Mouse (Mus musculus): ENCODE data around the gene Gatb. TPM values are rescaled to one million over a fixed set of nuclear protein-coding genes. Genes with fewer than 3 reads are reported as not detected.

The Gatb gene
- polyA plus RNA-seq, 1 experiment = 2.6 TPM

- TF ChIP-seq GATA1 (IDR thresholded peaks at IDR 0.05; ENCODE audit: borderline replicate concordance, low read length) = no peak
- no peak for TF ChIP-seq FLI1 (IDR thresholded peaks at IDR 0.05; ENCODE audit: low read length)
- Histone ChIP-seq H3K4me1 (peaks cover 51% of the 10 kb centered on the region), H3K27me3 (replicated peaks) (peaks cover 2% of the 10 kb centered on the region), H3K36me3 (replicated peaks; ENCODE audit: low read length) (peaks cover 50% of the 10 kb centered on the region), H3K4me3 (replicated peaks) (no peak overlapping the region), H3K9me3 (no peaks in the 10 kb centered on the region)
These were observed 75.3 kb downstream of the Gatb start for GRCm38 (mm10) chr3:85649176-85649575.

- peaks cover 46% of the 10 kb centered on the region for H3K36me3 ChIP-seq (replicated peaks; ENCODE audit: low read length)
- peaks cover 2% of the 10 kb centered on the region for H3K27me3 ChIP-seq (replicated peaks)
- no peak for TF ChIP-seq FLI1 (IDR thresholded peaks at IDR 0.05; ENCODE audit: low read length)
- TF ChIP-seq GATA1 (IDR thresholded peaks at IDR 0.05; ENCODE audit: borderline replicate concordance, low read length) = no peak
- no peak overlapping the region for H3K4me3 ChIP-seq (replicated peaks)
- no peaks in the 10 kb centered on the region for H3K9me3 ChIP-seq
- peaks cover 70% of the 10 kb centered on the region for H3K4me1 ChIP-seq
These were observed 79.1 kb downstream of the Gatb start for GRCm38 (mm10) chr3:85652727-85653665.

- Histone ChIP-seq H3K9me3 (no peaks in the 10 kb centered on the region), H3K4me3 (replicated peaks) (no peak overlapping the region), H3K27me3 (replicated peaks) (peaks cover 13% of the 10 kb centered on the region), H3K36me3 (replicated peaks; ENCODE audit: low read length) (peaks cover 36% of the 10 kb centered on the region), H3K4me1 (peaks cover 45% of the 10 kb centered on the region)
- TF ChIP-seq GATA1 (IDR thresholded peaks at IDR 0.05; ENCODE audit: borderline replicate concordance, low read length) = no peak
- no peak for TF ChIP-seq FLI1 (IDR thresholded peaks at IDR 0.05; ENCODE audit: low read length)
These were observed 81.6 kb downstream of the Gatb start for GRCm38 (mm10) chr3:85655538-85655937.

- Histone ChIP-seq H3K9me3 (no peaks in the 10 kb centered on the region), H3K36me3 (replicated peaks; ENCODE audit: low read length) (peaks cover 7% of the 10 kb centered on the region), H3K27me3 (replicated peaks) (peaks cover 47% of the 10 kb centered on the region), H3K4me3 (replicated peaks) (no peak overlapping the region), H3K4me1 (peaks cover 17% of the 10 kb centered on the region)
- no peak for TF ChIP-seq GATA1 (IDR thresholded peaks at IDR 0.05; ENCODE audit: borderline replicate concordance, low read length)
- TF ChIP-seq FLI1 (IDR thresholded peaks at IDR 0.05; ENCODE audit: low read length) = no peak
These were observed 85.8 kb downstream of the Gatb start for GRCm38 (mm10) chr3:85659681-85660080.

GRCm38 (mm10) chr3:85661926-85662813 lies 88.3 kb downstream of the Gatb start:
- Histone ChIP-seq H3K4me1 (peaks cover under 1% of the 10 kb centered on the region; the same call in 1 of the 2 replicates), H3K36me3 (replicated peaks; ENCODE audit: low read length) (no peaks in the 10 kb centered on the region), H3K9me3 (no peaks in the 10 kb centered on the region), H3K4me3 (replicated peaks) (no peak overlapping the region), H3K27me3 (replicated peaks) (peaks cover 63% of the 10 kb centered on the region)
- TF ChIP-seq GATA1 (IDR thresholded peaks at IDR 0.05; ENCODE audit: borderline replicate concordance, low read length) = no peak
- no peak for TF ChIP-seq FLI1 (IDR thresholded peaks at IDR 0.05; ENCODE audit: low read length)

- Histone ChIP-seq H3K27me3 (replicated peaks) (peaks cover 70% of the 10 kb centered on the region), H3K36me3 (replicated peaks; ENCODE audit: low read length) (no peaks in the 10 kb centered on the region), H3K4me1 (0 out of 2 replicates have a peak, but pooled peaks cover 4% of the 10 kb centered on the region), H3K9me3 (no peaks in the 10 kb centered on the region), H3K4me3 (replicated peaks) (no peak overlapping the region)
- TF ChIP-seq FLI1 (IDR thresholded peaks at IDR 0.05; ENCODE audit: low read length) = no peak
- TF ChIP-seq GATA1 (IDR thresholded peaks at IDR 0.05; ENCODE audit: borderline replicate concordance, low read length) = no peak
These were observed 89.9 kb downstream of the Gatb start for GRCm38 (mm10) chr3:85663826-85664225.

- H3K4me3 ChIP-seq (replicated peaks) = no peak overlapping the region
- H3K27me3 ChIP-seq (replicated peaks) = peaks cover 74% of the 10 kb centered on the region
- no peaks in the 10 kb centered on the region for H3K36me3 ChIP-seq (replicated peaks; ENCODE audit: low read length)
- no peaks in the 10 kb centered on the region for H3K9me3 ChIP-seq
- TF ChIP-seq FLI1 (IDR thresholded peaks at IDR 0.05; ENCODE audit: low read length) (no peak), GATA1 (IDR thresholded peaks at IDR 0.05; ENCODE audit: borderline replicate concordance, low read length) (no peak)
- H3K4me1 ChIP-seq = 0 out of 2 replicates have a peak, but pooled peaks cover 4% of the 10 kb centered on the region
These were observed 90.8 kb downstream of the Gatb start for GRCm38 (mm10) chr3:85664591-85665171.

GRCm38 (mm10) chr3:85666166-85666565 lies 92.2 kb downstream of the Gatb start:
- Histone ChIP-seq H3K27me3 (replicated peaks) (peaks cover 75% of the 10 kb centered on the region), H3K36me3 (replicated peaks; ENCODE audit: low read length) (no peaks in the 10 kb centered on the region), H3K4me3 (replicated peaks) (no peak overlapping the region), H3K9me3 (no peaks in the 10 kb centered on the region), H3K4me1 (0 out of 2 replicates have a peak, but pooled peaks cover 4% of the 10 kb centered on the region)
- TF ChIP-seq FLI1 (IDR thresholded peaks at IDR 0.05; ENCODE audit: low read length) (no peak), GATA1 (IDR thresholded peaks at IDR 0.05; ENCODE audit: borderline replicate concordance, low read length) (no peak)

GRCm38 (mm10) chr3:85666736-85667135 lies 92.8 kb downstream of the Gatb start:
- 0 out of 2 replicates have a peak, but pooled peaks cover 4% of the 10 kb centered on the region for H3K4me1 ChIP-seq
- no peak for TF ChIP-seq GATA1 (IDR thresholded peaks at IDR 0.05; ENCODE audit: borderline replicate concordance, low read length)
- no peak for TF ChIP-seq FLI1 (IDR thresholded peaks at IDR 0.05; ENCODE audit: low read length)
- H3K27me3 ChIP-seq (replicated peaks) = peaks cover 74% of the 10 kb centered on the region
- H3K9me3 ChIP-seq = no peaks in the 10 kb centered on the region
- no peak overlapping the region for H3K4me3 ChIP-seq (replicated peaks)
- no peaks in the 10 kb centered on the region for H3K36me3 ChIP-seq (replicated peaks; ENCODE audit: low read length)
